Mouse (Mus musculus) neural tube, embryonic 15.5 days (tissue): ENCODE measurements around the gene Insl3. TPM values are rescaled to one million over a fixed set of nuclear protein-coding genes. Genes with fewer than 3 reads are reported as not detected.

Experiments
- ATAC-seq: fragments of 200-750 bp; cut with Nextera tagmentation; 2 replicates; pipeline ENCODE4 v1.8.0; 2017; ENCODE audit warnings: mild to moderate bottlenecking, moderate TSS enrichment, moderate library complexity; ENCODE audit not compliant: low FRiP score
- H3K27ac ChIP-seq: fragments of 300-500 bp; sonication (generic); replicated peaks from 2 replicates; pipeline ENCODE4 v1.5.1; 2015; ENCODE audit warnings: mild to moderate bottlenecking, inconsistent platforms
- H3K27me3 ChIP-seq: fragments of 300-500 bp; sonication (generic); replicated peaks from 2 replicates; pipeline ENCODE4 v1.6.1; 2015; ENCODE audit warnings: inconsistent platforms
- H3K36me3 ChIP-seq: fragments of 300-500 bp; sonication (generic); 2 replicates; pipeline ENCODE4 v1.6.1; 2015; ENCODE audit warnings: inconsistent platforms
- H3K4me1 ChIP-seq: fragments of 300-500 bp; sonication (generic); 2 replicates; pipeline ENCODE4 v1.6.1; 2015; ENCODE audit warnings: inconsistent platforms
- H3K4me2 ChIP-seq: fragments of 300-500 bp; sonication (generic); 2 replicates; pipeline ENCODE4 v1.6.1; 2015; ENCODE audit warnings: inconsistent platforms, mild to moderate bottlenecking, moderate library complexity
- H3K4me3 ChIP-seq: fragments of 300-500 bp; sonication (generic); replicated peaks from 2 replicates; pipeline ENCODE4 v1.5.1; 2015; ENCODE audit warnings: mild to moderate bottlenecking, inconsistent platforms
- H3K9ac ChIP-seq: fragments of 300-500 bp; sonication (generic); replicated peaks from 2 replicates; pipeline ENCODE4 v1.6.1; 2015; ENCODE audit warnings: mild to moderate bottlenecking, inconsistent platforms
- H3K9me3 ChIP-seq: fragments of 300-500 bp; sonication (generic); replicated peaks from 2 replicates; pipeline ENCODE4 v1.6.1; 2016; ENCODE audit warnings: inconsistent platforms
- WGBS: fragments of 180-500 bp; shearing (Covaris S2); methylation state at CpG from one replicate; pipeline ENCODE4 v1.1.7; 2015; ENCODE audit warnings: mixed read lengths; 5-methylcytosine and 5-hydroxymethylcytosine counted together
- polyA plus RNA-seq: library from polyadenylated mRNA; unstranded; fragments of >200 nt; fragmentation: Nextera tagmentation; extraction: Ambion mirVana; gene quantifications from 2 replicates; pipeline ENCODE4 v1.2.1, GENCODE M21; 2015

Insl3 gene
- polyA plus RNA-seq, 1 experiment from 2014 or later: 1.4 TPM

- Histone ChIP-seq H3K27me3 (no peaks in the 10 kb centered on the region; the same call in 1 of the 2 replicates), H3K9ac (0 out of 2 replicates have a peak overlapping the region, but pooled peaks have one; percentile 3), H3K27ac (0 out of 2 replicates have a peak overlapping the region, but pooled peaks have one; percentile 68), H3K36me3 (peaks cover 9% of the 10 kb centered on the region; the same call in 1 of the 2 replicates), H3K4me3 (peak overlapping the region; percentile 3), H3K4me2 (peak overlapping the region; percentile 46), H3K9me3 (no peaks in the 10 kb centered on the region), H3K4me1 (peaks cover 55% of the 10 kb centered on the region)
- 3% methylated on average over 21 of the region's 21 CpGs for WGBS
- no peak for ATAC-seq
Observed at GRCm38 (mm10) chr8:71668220-71668975, 20.6 kb upstream of the Insl3 start.

GRCm38 (mm10) chr8:71670198-71670597 lies 18.8 kb upstream of the Insl3 start:
- Histone ChIP-seq H3K9me3 (no peaks in the 10 kb centered on the region), H3K4me1 (peaks cover 55% of the 10 kb centered on the region)
- 12% methylated on average over 10 of the region's 12 CpGs for WGBS

GRCm38 (mm10) chr8:71670621-71671548 lies 18.1 kb upstream of the Insl3 start:
- peaks cover 57% of the 10 kb centered on the region for H3K4me1 ChIP-seq

More at GRCm38 (mm10) chr8:71670198-71670597, 18.8 kb upstream of the Insl3 start:
- peak; percentile 13 for ATAC-seq
- Histone ChIP-seq H3K27ac (peak overlapping the region; percentile 92), H3K4me3 (peak overlapping the region; percentile 81), H3K27me3 (peaks cover 1% of the 10 kb centered on the region; the same call in 1 of the 2 replicates), H3K36me3 (no peaks in the 10 kb centered on the region), H3K9ac (peak overlapping the region; percentile 71), H3K4me2 (peak overlapping the region; percentile 67)

GRCm38 (mm10) chr8:71671549-71671965 lies 17.5 kb upstream of the Insl3 start, which contains the start of gene Unc13a:
TSS of gene Unc13a (minus strand) at chr8:71671757.
- Histone ChIP-seq H3K9me3 (no peaks in the 10 kb centered on the region), H3K4me3 (peak within 1 kb of the TSS; percentile 81), H3K27me3 (peaks cover 9% of the 10 kb centered on the region; the same call in 1 of the 2 replicates), H3K4me2 (peak within 1 kb of the TSS; percentile 67), H3K36me3 (no peaks in the 10 kb centered on the region), H3K4me1 (peaks cover 54% of the 10 kb centered on the region), H3K27ac (peak within 1 kb of the TSS; percentile 92), H3K9ac (peak within 1 kb of the TSS; percentile 71)
- WGBS: under 1% methylated on average over 42 of the region's 42 CpGs
- peak; percentile 77 for ATAC-seq

More at GRCm38 (mm10) chr8:71670621-71671548, 18.1 kb upstream of the Insl3 start:
- WGBS: under 1% methylated on average over 57 of the region's 64 CpGs
- H3K27me3 ChIP-seq: peaks cover 7% of the 10 kb centered on the region; the same call in 1 of the 2 replicates
- H3K4me3 ChIP-seq: peak overlapping the region; percentile 81
- no peaks in the 10 kb centered on the region for H3K36me3 ChIP-seq
- peak overlapping the region; percentile 71 for H3K9ac ChIP-seq
- no peaks in the 10 kb centered on the region for H3K9me3 ChIP-seq
- peak overlapping the region; percentile 67 for H3K4me2 ChIP-seq
- ATAC-seq: peak; percentile 76
- H3K27ac ChIP-seq: peak overlapping the region; percentile 92

GRCm38 (mm10) chr8:71672168-71672735 lies 16.8 kb upstream of the Insl3 start:
- no peak for ATAC-seq
- peaks cover 49% of the 10 kb centered on the region for H3K4me1 ChIP-seq
- H3K9ac ChIP-seq: peak overlapping the region; percentile 24
- peak overlapping the region; percentile 81 for H3K4me3 ChIP-seq
- 62% methylated on average over 6 of the region's 6 CpGs for WGBS
- H3K27ac ChIP-seq: peak overlapping the region; percentile 92
- H3K36me3 ChIP-seq: no peaks in the 10 kb centered on the region
- peaks cover 15% of the 10 kb centered on the region for H3K27me3 ChIP-seq
- no peaks in the 10 kb centered on the region for H3K9me3 ChIP-seq
- H3K4me2 ChIP-seq: peak overlapping the region; percentile 67

GRCm38 (mm10) chr8:71674071-71674470 lies 14.9 kb upstream of the Insl3 start:
- Histone ChIP-seq H3K4me3 (no peak overlapping the region), H3K36me3 (no peaks in the 10 kb centered on the region), H3K4me1 (peaks cover 33% of the 10 kb centered on the region), H3K9ac (no peak overlapping the region), H3K27ac (no peak overlapping the region), H3K27me3 (peaks cover 33% of the 10 kb centered on the region), H3K9me3 (no peaks in the 10 kb centered on the region), H3K4me2 (no peak overlapping the region)
- WGBS: 67% methylated on average over 2 of the region's 2 CpGs
- ATAC-seq: no peak

GRCm38 (mm10) chr8:71675456-71676019 lies 13.5 kb upstream of the Insl3 start:
- Histone ChIP-seq H3K4me2 (peak overlapping the region; percentile 66), H3K36me3 (no peaks in the 10 kb centered on the region), H3K4me1 (peaks cover 31% of the 10 kb centered on the region), H3K4me3 (peak overlapping the region; percentile 51), H3K9me3 (no peaks in the 10 kb centered on the region), H3K27me3 (peaks cover 48% of the 10 kb centered on the region), H3K9ac (peak overlapping the region; percentile 63; the same call in 1 of the 2 replicates), H3K27ac (peak overlapping the region; percentile 67)
- 30% methylated on average over 9 of the region's 9 CpGs for WGBS
- ATAC-seq: no peak

- 4% methylated on average over 39 of the region's 40 CpGs for WGBS
- Histone ChIP-seq H3K36me3 (no peaks in the 10 kb centered on the region), H3K27ac (peak within 1 kb of the TSS; percentile 67), H3K4me1 (peaks cover 35% of the 10 kb centered on the region), H3K4me3 (peak within 1 kb of the TSS; percentile 51), H3K27me3 (peaks cover 55% of the 10 kb centered on the region), H3K9me3 (no peaks in the 10 kb centered on the region), H3K4me2 (peak within 1 kb of the TSS; percentile 66), H3K9ac (peak within 1 kb of the TSS; percentile 63)
- ATAC-seq: peak; percentile 66
Observed at GRCm38 (mm10) chr8:71676020-71676741, 12.8 kb upstream of the Insl3 start, which contains the start of gene Jak3. TSS of gene Jak3 (plus strand) at chr8:71676296.

GRCm38 (mm10) chr8:71676803-71677202 lies 12.2 kb upstream of the Insl3 start:
- Histone ChIP-seq H3K27me3 (peaks cover 61% of the 10 kb centered on the region), H3K36me3 (no peaks in the 10 kb centered on the region), H3K4me3 (peak overlapping the region; percentile 51), H3K9me3 (no peaks in the 10 kb centered on the region), H3K4me2 (peak overlapping the region; percentile 66), H3K27ac (peak overlapping the region; percentile 67; the same call in 1 of the 2 replicates), H3K4me1 (peaks cover 40% of the 10 kb centered on the region), H3K9ac (peak overlapping the region; percentile 63; the same call in 1 of the 2 replicates)
- ATAC-seq: no peak
- WGBS: 55% methylated on average over 9 of the region's 9 CpGs

GRCm38 (mm10) chr8:71677555-71677954 lies 11.5 kb upstream of the Insl3 start:
- no peak overlapping the region for H3K27ac ChIP-seq
- peaks cover 32% of the 10 kb centered on the region for H3K4me1 ChIP-seq
- no peaks in the 10 kb centered on the region for H3K9me3 ChIP-seq
- H3K4me2 ChIP-seq: no peak overlapping the region
- ATAC-seq: no peak
- H3K27me3 ChIP-seq: peaks cover 68% of the 10 kb centered on the region
- H3K36me3 ChIP-seq: no peaks in the 10 kb centered on the region
- no peak overlapping the region for H3K9ac ChIP-seq
- H3K4me3 ChIP-seq: no peak overlapping the region
